Mouse (Mus musculus): Measurements from ENCODE around the gene Thtpa. TPM values are rescaled to one million over a fixed set of nuclear protein-coding genes. Genes with fewer than 3 reads are reported as not detected.

Thtpa gene
- polyA plus RNA-seq, 1 experiment from 2014 or later: 34.4 TPM

DNA sequence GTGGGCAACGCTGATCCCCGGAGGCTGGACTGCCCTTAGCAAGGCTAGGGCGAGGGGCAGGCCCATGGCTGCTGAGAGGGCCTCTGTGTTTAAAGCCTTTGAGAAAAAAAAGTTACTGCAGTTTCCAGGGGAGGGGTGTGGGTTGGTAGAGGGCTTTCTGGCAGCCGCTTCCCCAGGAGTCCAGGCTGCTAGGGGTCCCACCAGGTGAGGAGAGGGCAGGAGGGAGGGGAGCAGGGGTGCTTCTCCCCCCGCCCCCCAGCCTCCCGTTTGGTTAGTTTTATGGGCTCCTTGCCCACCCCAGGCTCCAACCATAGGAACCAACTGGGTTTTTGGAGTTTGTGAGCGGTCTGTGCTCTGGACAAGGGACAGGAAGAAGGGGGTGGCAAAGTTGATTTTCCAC is 32.7 kb upstream of the Thtpa start:
- Histone ChIP-seq H3K4me3 (ENCODE audit: low read length) (no peak overlapping the region), H3K4me1 (ENCODE audit: control insufficient read depth, insufficient read depth, low read depth, low read length) (peaks cover 41% of the 10 kb centered on the region), H3K9ac (ENCODE audit: low read depth, low read length) (no peak overlapping the region), H3K27me3 (replicated peaks; ENCODE audit: control insufficient read depth, insufficient read depth, low read length) (no peaks in the 10 kb centered on the region), H3K27ac (ENCODE audit: low read depth, low read length) (no peak overlapping the region; the same call in 1 of the 2 replicates), H3K36me3 (ENCODE audit: control insufficient read depth, insufficient read depth, low read length) (peaks cover 19% of the 10 kb centered on the region), H3K9me3 (ENCODE audit: control insufficient read depth, low read length) (no peaks in the 10 kb centered on the region), H3K4me2 (ENCODE audit: low read length) (no peak overlapping the region)
- WGBS: 50% methylated on average over 7 of the region's 7 CpGs
- peak; percentile 11; the same call in 1 of the 2 replicates for ATAC-seq

DNA sequence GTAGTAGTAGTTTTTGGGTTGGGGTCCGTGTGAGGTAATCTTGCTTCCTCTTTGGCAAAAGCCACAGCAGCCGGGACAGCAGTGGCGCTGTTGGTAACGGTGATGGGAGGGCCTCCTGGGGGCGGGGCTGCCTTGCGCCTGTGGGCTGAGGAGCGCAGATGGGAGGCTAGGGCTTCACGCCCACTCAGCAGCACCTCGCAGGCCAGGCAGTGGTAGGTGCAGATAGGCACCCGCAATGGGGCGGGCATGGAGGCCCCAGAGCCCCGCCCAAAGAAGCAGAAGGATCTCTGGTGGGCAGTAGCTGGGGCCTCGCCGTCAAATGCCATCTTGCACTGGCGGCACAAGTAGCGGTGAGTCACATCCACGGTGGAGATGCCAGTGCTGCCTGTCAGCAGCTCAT is 32.0 kb upstream of the Thtpa start:
- Histone ChIP-seq H3K9ac (ENCODE audit: low read depth, low read length) (no peak overlapping the region; the same call in 1 of the 2 replicates), H3K4me1 (ENCODE audit: control insufficient read depth, insufficient read depth, low read depth, low read length) (peaks cover 35% of the 10 kb centered on the region), H3K4me2 (ENCODE audit: low read length) (peak overlapping the region; percentile 24), H3K36me3 (ENCODE audit: control insufficient read depth, insufficient read depth, low read length) (peaks cover 22% of the 10 kb centered on the region), H3K4me3 (ENCODE audit: low read length) (no peak overlapping the region), H3K27me3 (replicated peaks; ENCODE audit: control insufficient read depth, insufficient read depth, low read length) (no peaks in the 10 kb centered on the region), H3K27ac (ENCODE audit: low read depth, low read length) (peak overlapping the region; percentile 45; the same call in 1 of the 2 replicates), H3K9me3 (ENCODE audit: control insufficient read depth, low read length) (no peaks in the 10 kb centered on the region)
- peak; percentile 49 for ATAC-seq
- 18% methylated on average over 17 of the region's 17 CpGs for WGBS

GRCm38 (mm10) chr14:55063117-55063516 is 31.5 kb upstream of the Thtpa start:
- 83% methylated on average over 5 of the region's 5 CpGs for WGBS
- ATAC-seq: no peak; the same call in 1 of the 2 replicates
- Histone ChIP-seq H3K4me2 (ENCODE audit: low read length) (peak overlapping the region; percentile 24; the same call in 1 of the 2 replicates), H3K4me1 (ENCODE audit: control insufficient read depth, insufficient read depth, low read depth, low read length) (peaks cover 35% of the 10 kb centered on the region), H3K27me3 (replicated peaks; ENCODE audit: control insufficient read depth, insufficient read depth, low read length) (no peaks in the 10 kb centered on the region), H3K27ac (ENCODE audit: low read depth, low read length) (peak overlapping the region; percentile 45; the same call in 1 of the 2 replicates), H3K9me3 (ENCODE audit: control insufficient read depth, low read length) (no peaks in the 10 kb centered on the region), H3K4me3 (ENCODE audit: low read length) (no peak overlapping the region), H3K9ac (ENCODE audit: low read depth, low read length) (no peak overlapping the region), H3K36me3 (ENCODE audit: control insufficient read depth, insufficient read depth, low read length) (peaks cover 26% of the 10 kb centered on the region)

DNA sequence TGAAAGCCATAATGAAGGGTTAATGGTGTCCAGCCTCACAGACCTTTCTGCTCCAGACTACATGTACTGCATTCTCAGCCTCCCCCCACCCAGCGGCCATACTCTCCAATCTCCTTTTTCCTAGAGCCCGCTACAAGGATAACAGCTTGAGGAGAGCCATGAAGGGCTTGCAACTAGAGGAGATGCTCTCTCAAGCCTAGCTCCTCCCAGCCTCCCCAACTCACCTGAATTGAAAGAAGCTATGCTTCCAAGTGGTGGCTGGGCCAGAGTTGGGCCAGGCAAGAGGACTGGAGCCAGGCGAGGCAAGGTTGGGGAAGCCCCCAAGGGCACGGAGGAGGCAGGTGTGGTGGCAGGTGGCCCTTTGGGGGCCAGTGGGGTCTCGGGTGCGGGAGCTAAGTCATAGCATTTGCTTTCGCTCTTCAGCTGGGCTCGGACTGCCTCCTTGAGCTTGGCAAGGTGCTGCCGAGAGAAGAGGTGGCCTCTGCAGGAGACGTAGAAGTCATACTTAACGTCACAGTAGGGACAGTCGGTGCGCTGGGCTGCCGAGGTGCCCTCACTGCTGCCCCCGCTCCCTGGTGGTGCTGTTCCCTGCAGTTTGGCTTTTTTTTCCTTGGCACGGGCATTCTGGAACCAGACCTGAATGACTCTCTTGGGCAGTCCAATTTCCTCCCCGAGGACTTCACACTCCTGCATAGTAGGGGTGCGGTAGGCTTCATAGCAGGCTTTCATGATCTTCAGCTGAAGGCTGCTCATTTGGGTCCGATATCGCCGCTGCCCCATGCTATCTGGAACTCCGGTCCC is 30.8 kb upstream of the Thtpa start:
- no peak for ATAC-seq
- H3K9ac ChIP-seq (ENCODE audit: low read depth, low read length): no peak overlapping the region
- peaks cover 28% of the 10 kb centered on the region for H3K4me1 ChIP-seq (ENCODE audit: control insufficient read depth, insufficient read depth, low read depth, low read length)
- H3K36me3 ChIP-seq (ENCODE audit: control insufficient read depth, insufficient read depth, low read length): peaks cover 27% of the 10 kb centered on the region
- no peaks in the 10 kb centered on the region for H3K9me3 ChIP-seq (ENCODE audit: control insufficient read depth, low read length)
- H3K4me2 ChIP-seq (ENCODE audit: low read length): no peak overlapping the region
- no peaks in the 10 kb centered on the region for H3K27me3 ChIP-seq (replicated peaks; ENCODE audit: control insufficient read depth, insufficient read depth, low read length)
- no peak overlapping the region for H3K27ac ChIP-seq (ENCODE audit: low read depth, low read length)
- H3K4me3 ChIP-seq (ENCODE audit: low read length): no peak overlapping the region
- WGBS: 80% methylated on average over 22 of the region's 22 CpGs

- Histone ChIP-seq H3K4me1 (ENCODE audit: control insufficient read depth, insufficient read depth, low read depth, low read length) (peaks cover 23% of the 10 kb centered on the region), H3K27ac (ENCODE audit: low read depth, low read length) (no peak overlapping the region), H3K9me3 (ENCODE audit: control insufficient read depth, low read length) (no peaks in the 10 kb centered on the region), H3K27me3 (replicated peaks; ENCODE audit: control insufficient read depth, insufficient read depth, low read length) (no peaks in the 10 kb centered on the region), H3K36me3 (ENCODE audit: control insufficient read depth, insufficient read depth, low read length) (peaks cover 33% of the 10 kb centered on the region), H3K9ac (ENCODE audit: low read depth, low read length) (no peak overlapping the region), H3K4me2 (ENCODE audit: low read length) (no peak overlapping the region), H3K4me3 (ENCODE audit: low read length) (no peak overlapping the region)
- 82% methylated on average over 35 of the region's 35 CpGs for WGBS
- ATAC-seq: no peak
Measured at GRCm38 (mm10) chr14:55064481-55065370, 29.9 kb upstream of the Thtpa start.

DNA sequence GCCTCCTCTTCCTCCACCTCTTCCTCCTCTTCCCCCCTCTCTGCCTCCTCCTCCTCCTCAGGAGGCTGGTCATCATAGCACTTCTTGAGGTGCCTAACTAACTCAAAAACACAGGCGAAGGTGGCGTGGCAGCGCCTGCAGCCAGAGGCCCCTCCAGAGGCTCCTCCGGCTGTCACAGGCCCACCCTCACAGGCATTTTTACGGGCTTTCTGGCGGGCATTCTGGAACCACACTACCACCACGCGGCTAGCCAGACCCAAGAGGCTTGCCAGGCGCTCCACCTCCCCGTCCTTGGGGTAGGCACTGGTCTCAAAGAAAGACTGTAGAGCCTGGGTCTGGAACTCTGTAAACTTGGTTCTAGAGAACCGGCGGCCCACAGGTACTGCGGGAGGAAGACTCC is 29.2 kb upstream of the Thtpa start:
- no peak for ATAC-seq
- 88% methylated on average over 13 of the region's 13 CpGs for WGBS
- Histone ChIP-seq H3K4me2 (ENCODE audit: low read length) (no peak overlapping the region), H3K9me3 (ENCODE audit: control insufficient read depth, low read length) (no peaks in the 10 kb centered on the region), H3K4me3 (ENCODE audit: low read length) (no peak overlapping the region), H3K9ac (ENCODE audit: low read depth, low read length) (no peak overlapping the region), H3K36me3 (ENCODE audit: control insufficient read depth, insufficient read depth, low read length) (peaks cover 35% of the 10 kb centered on the region), H3K4me1 (ENCODE audit: control insufficient read depth, insufficient read depth, low read depth, low read length) (peaks cover 20% of the 10 kb centered on the region), H3K27ac (ENCODE audit: low read depth, low read length) (no peak overlapping the region), H3K27me3 (replicated peaks; ENCODE audit: control insufficient read depth, insufficient read depth, low read length) (no peaks in the 10 kb centered on the region)

- ATAC-seq: no peak
- Histone ChIP-seq H3K36me3 (ENCODE audit: control insufficient read depth, insufficient read depth, low read length) (peaks cover 36% of the 10 kb centered on the region), H3K9me3 (ENCODE audit: control insufficient read depth, low read length) (no peaks in the 10 kb centered on the region), H3K4me2 (ENCODE audit: low read length) (no peak overlapping the region), H3K27ac (ENCODE audit: low read depth, low read length) (no peak overlapping the region), H3K9ac (ENCODE audit: low read depth, low read length) (no peak overlapping the region), H3K27me3 (replicated peaks; ENCODE audit: control insufficient read depth, insufficient read depth, low read length) (no peaks in the 10 kb centered on the region), H3K4me3 (ENCODE audit: low read length) (no peak overlapping the region), H3K4me1 (ENCODE audit: control insufficient read depth, insufficient read depth, low read depth, low read length) (peaks cover 16% of the 10 kb centered on the region)
- 83% methylated on average over 8 of the region's 8 CpGs for WGBS
Measured at GRCm38 (mm10) chr14:55066042-55066441, 28.5 kb upstream of the Thtpa start.

GRCm38 (mm10) chr14:55071756-55072155 is 22.8 kb upstream of the Thtpa start:
- Histone ChIP-seq H3K27me3 (replicated peaks; ENCODE audit: control insufficient read depth, insufficient read depth, low read length) (no peaks in the 10 kb centered on the region; the same call in 1 of the 2 replicates), H3K4me3 (ENCODE audit: low read length) (no peak overlapping the region), H3K4me1 (ENCODE audit: control insufficient read depth, insufficient read depth, low read depth, low read length) (peaks cover 10% of the 10 kb centered on the region; the same call in 1 of the 2 replicates), H3K36me3 (ENCODE audit: control insufficient read depth, insufficient read depth, low read length) (peaks cover 38% of the 10 kb centered on the region), H3K9me3 (ENCODE audit: control insufficient read depth, low read length) (no peaks in the 10 kb centered on the region), H3K4me2 (ENCODE audit: low read length) (no peak overlapping the region), H3K9ac (ENCODE audit: low read depth, low read length) (peak overlapping the region; percentile 43), H3K27ac (ENCODE audit: low read depth, low read length) (peak overlapping the region; percentile 8; the same call in 1 of the 2 replicates)
- no peak for ATAC-seq
- 28% methylated on average over 19 of the region's 19 CpGs for WGBS

DNA sequence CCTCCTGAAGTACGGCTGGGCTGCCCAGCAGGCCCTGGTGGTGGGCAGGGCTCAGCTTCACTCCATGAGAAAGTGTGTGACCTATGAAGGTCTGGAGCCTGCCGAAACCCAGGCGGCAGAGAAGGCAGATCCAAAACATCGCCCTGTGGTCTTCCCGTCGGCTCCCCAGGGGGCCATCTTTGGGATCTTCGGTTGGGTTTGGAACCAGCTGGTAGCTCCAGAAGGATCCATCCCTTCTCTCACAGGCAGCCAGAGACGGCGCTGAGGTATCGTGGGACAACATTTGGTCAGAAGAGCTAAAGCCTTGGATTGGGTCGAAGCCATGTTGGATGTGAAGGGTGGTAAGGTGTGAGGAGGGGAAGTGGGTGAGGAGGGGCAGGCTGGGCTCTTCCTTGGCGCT is 20.2 kb upstream of the Thtpa start:
- WGBS: 92% methylated on average over 12 of the region's 12 CpGs
- no peak overlapping the region for H3K27ac ChIP-seq (ENCODE audit: low read depth, low read length)
- peaks cover 32% of the 10 kb centered on the region for H3K4me1 ChIP-seq (ENCODE audit: control insufficient read depth, insufficient read depth, low read depth, low read length)
- H3K4me2 ChIP-seq (ENCODE audit: low read length): no peak overlapping the region
- H3K27me3 ChIP-seq (replicated peaks; ENCODE audit: control insufficient read depth, insufficient read depth, low read length): no peaks in the 10 kb centered on the region; the same call in 1 of the 2 replicates
- no peak for ATAC-seq
- H3K4me3 ChIP-seq (ENCODE audit: low read length): no peak overlapping the region
- H3K36me3 ChIP-seq (ENCODE audit: control insufficient read depth, insufficient read depth, low read length): peaks cover 24% of the 10 kb centered on the region; the same call in 1 of the 2 replicates
- no peak overlapping the region for H3K9ac ChIP-seq (ENCODE audit: low read depth, low read length)
- no peaks in the 10 kb centered on the region for H3K9me3 ChIP-seq (ENCODE audit: control insufficient read depth, low read length)
